Mouse (Mus musculus) liver, postnatal 0 days (tissue): ENCODE data around the gene Pigz. TPM values are rescaled to one million over a fixed set of nuclear protein-coding genes. Genes with fewer than 3 reads are reported as not detected.

Source experiments
- ATAC-seq: fragments of 200-750 bp; cut with Nextera tagmentation; 2 replicates; pipeline ENCODE4 v1.8.0; 2017; ENCODE audit warnings: mild to moderate bottlenecking, moderate library complexity
- DNase-seq: peaks from one replicate; pipeline ENCODE4 v3.0.0-alpha.2; 2016
- H3K27ac ChIP-seq: fragments of 300-500 bp; sonication (generic); 2 replicates; pipeline ENCODE4 v1.5.1; 2014; ENCODE audit warnings: antibody characterized with exemption, moderate library complexity, mild to moderate bottlenecking, low read depth
- H3K27me3 ChIP-seq: fragments of 300-500 bp; sonication (generic); 2 replicates; pipeline ENCODE4 v1.6.1; 2014; ENCODE audit warnings: low read length, control low read depth, mixed read lengths; ENCODE audit not compliant: insufficient read depth
- H3K36me3 ChIP-seq: fragments of 300-500 bp; sonication (generic); replicated peaks from 2 replicates; pipeline ENCODE4 v1.6.1; 2014; ENCODE audit warnings: mild to moderate bottlenecking, control low read depth, low read length, moderate library complexity, mixed read lengths; ENCODE audit not compliant: insufficient read depth
- H3K4me1 ChIP-seq: fragments of 300-500 bp; sonication (generic); 2 replicates; pipeline ENCODE4 v1.6.1; 2014; ENCODE audit warnings: antibody characterized with exemption, mild to moderate bottlenecking, control low read depth; ENCODE audit not compliant: insufficient read depth
- H3K4me2 ChIP-seq: fragments of 300-500 bp; sonication (generic); 2 replicates; pipeline ENCODE4 v1.6.1; 2014; ENCODE audit warnings: low read depth, mild to moderate bottlenecking, low read length, moderate library complexity, mixed read lengths
- H3K4me3 ChIP-seq: fragments of 300-500 bp; sonication (generic); 2 replicates; pipeline ENCODE4 v1.5.1; 2014; ENCODE audit warnings: low read depth, low read length
- H3K9ac ChIP-seq: fragments of 300-500 bp; sonication (generic); replicated peaks from 2 replicates; pipeline ENCODE4 v1.6.1; 2014; ENCODE audit warnings: mild to moderate bottlenecking, moderate library complexity
- H3K9me3 ChIP-seq: fragments of 300-500 bp; sonication (generic); 2 replicates; pipeline ENCODE4 v1.6.1; 2016; ENCODE audit warnings: mild to moderate bottlenecking, control low read depth, low read length, mixed read lengths
- CTCF ChIP-seq: sonication (generic); IDR thresholded peaks from 2 replicates; pipeline ENCODE4 v1.5.1; 2016; ENCODE audit warnings: antibody characterized with exemption, low read depth
- EP300 ChIP-seq: IDR thresholded peaks from 2 replicates; pipeline ENCODE4 v1.6.1; 2016; ENCODE audit warnings: antibody characterized with exemption, low read depth, mild to moderate bottlenecking
- WGBS: fragments of 180-500 bp; shearing (Covaris S2); extraction: QIAGEN DNeasy Blood & Tissue Kit; methylation state at CpG from one replicate; pipeline ENCODE4 v1.1.7; 2014; ENCODE audit not compliant: insufficient replicate concordance; 5-methylcytosine and 5-hydroxymethylcytosine counted together
- polyA plus RNA-seq: library from polyadenylated mRNA; unstranded; fragments of >200 nt; fragmentation: Nextera tagmentation; extraction: Ambion mirVana; gene quantifications from 2 replicates; pipeline ENCODE4 v1.2.1, GENCODE M21; 2015

Pigz gene
- polyA plus RNA-seq: 0.18 and 0.47 TPM in 2 replicates

DNA sequence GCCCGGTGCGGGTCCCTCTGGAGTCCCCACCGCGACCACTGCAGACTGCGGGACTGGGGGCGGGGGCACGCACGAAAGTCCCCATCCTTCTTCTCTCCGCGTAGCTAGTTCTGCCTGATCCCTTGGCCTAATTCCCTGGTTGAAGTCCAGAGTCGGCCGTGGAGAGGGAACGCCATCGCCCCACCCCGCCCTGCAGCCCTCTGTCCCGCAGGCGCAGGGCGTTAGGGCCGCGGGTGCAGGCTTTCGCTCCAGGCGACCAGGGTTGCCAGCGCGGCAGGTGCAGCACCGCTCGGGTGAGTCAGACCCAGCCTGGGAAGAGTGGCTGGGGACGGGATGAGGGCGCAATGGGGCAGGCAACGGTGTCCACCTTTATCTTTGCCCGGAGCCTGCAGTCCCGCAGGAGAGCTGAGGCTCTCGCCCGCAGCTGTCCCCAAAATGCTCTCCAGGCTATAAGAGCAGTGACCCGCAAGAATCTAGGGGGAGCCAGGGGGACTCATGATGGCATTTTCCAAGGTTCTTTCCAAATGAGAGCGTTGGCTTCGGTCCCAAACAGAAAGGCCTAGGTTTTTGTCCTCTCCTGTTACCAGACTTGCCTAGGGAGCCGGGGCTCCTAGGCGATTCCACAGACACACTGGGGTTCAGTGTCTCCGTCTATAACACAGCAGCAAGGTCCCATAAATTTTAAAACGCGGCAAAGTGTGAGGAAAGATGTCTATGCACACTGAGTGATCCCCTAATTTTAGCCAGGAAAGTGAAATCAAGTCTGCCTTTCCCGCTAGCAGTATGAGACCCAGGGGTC, at the start of gene Pigz:
Gene Pigz (plus strand): TSS at position 101 of the 799 bp plus-strand sequence.
- DNase-seq (peak; percentile 37), ATAC-seq (no peak)
- 0 out of 2 replicates have a peak within 1 kb of the TSS, but pooled peaks have one; percentile 11 for H3K27ac ChIP-seq
- no peaks in the 10 kb centered on the region for H3K9me3 ChIP-seq
- H3K9ac ChIP-seq: peak within 1 kb of the TSS; percentile 30
- H3K36me3 ChIP-seq: no peaks in the 10 kb centered on the region
- H3K27me3 ChIP-seq: peaks cover 29% of the 10 kb centered on the region
- WGBS: 9% methylated on average over 42 of the region's 42 CpGs
- H3K4me3 ChIP-seq: peak within 1 kb of the TSS; percentile 40
- H3K4me1 ChIP-seq: peaks cover 16% of the 10 kb centered on the region
- peak within 1 kb of the TSS; percentile 66 for H3K4me2 ChIP-seq
- TF ChIP-seq CTCF: no peak
- no peak for TF ChIP-seq EP300

DNA sequence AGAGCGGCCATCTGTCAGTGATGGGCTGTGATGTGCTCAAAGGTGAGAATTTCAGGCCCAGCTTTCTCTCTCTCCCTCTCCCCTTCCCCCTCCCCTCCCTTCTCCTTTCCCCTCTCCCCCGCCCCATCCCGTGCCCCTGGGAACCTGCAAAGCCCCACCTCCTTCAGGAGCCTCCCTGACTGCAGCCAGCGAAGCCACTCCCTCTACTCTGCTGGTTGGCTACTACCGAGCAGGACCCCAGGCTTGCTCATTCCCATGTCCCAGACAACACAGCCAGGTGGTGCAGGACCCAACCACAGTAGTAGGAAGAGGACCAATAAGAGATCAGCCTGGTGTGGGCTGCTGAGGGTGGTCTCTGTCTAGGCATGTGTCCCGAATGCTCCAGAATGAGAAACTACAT, 49.7 kb upstream of the Pigz start:
- no peak for ATAC-seq
- peaks cover 3% of the 10 kb centered on the region; the same call in 1 of the 2 replicates for H3K4me1 ChIP-seq
- WGBS: 26% methylated on average over 6 of the region's 6 CpGs
- H3K27ac ChIP-seq: no peak overlapping the region
- H3K9ac ChIP-seq: no peak overlapping the region
- H3K4me2 ChIP-seq: 0 out of 2 replicates have a peak overlapping the region, but pooled peaks have one; percentile 13
- H3K36me3 ChIP-seq: no peaks in the 10 kb centered on the region
- TF ChIP-seq EP300: no peak
- no peak for TF ChIP-seq CTCF
- no peak overlapping the region for H3K4me3 ChIP-seq
- no peaks in the 10 kb centered on the region for H3K27me3 ChIP-seq
- H3K9me3 ChIP-seq: no peaks in the 10 kb centered on the region
- no peak for DNase-seq

DNA sequence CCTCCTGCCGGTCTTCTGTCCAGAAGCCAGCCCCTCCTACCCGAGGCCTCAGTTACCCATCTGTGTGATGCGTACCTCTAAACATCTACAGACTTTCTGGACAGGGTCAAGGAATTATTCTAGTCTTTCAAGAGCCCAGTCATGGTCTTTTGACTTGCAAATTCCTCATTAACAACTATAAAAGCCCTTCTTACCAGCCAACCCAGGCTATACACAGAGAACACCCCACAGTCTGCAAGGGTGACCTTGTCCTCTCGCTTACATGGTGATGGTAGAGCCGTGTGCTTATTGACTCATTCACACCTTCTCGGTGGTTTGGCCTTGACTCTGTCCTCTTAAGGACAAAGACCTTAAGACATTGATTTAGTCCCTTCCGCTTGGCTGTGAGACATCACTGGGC, 42.7 kb upstream of the Pigz start:
- ATAC-seq: no peak
- WGBS: 68% methylated on average over 7 of the region's 7 CpGs
- no peaks in the 10 kb centered on the region for H3K9me3 ChIP-seq
- no peaks in the 10 kb centered on the region for H3K27me3 ChIP-seq
- no peak for TF ChIP-seq CTCF
- TF ChIP-seq EP300: no peak
- no peaks in the 10 kb centered on the region for H3K36me3 ChIP-seq
- H3K4me1 ChIP-seq: no peaks in the 10 kb centered on the region
- H3K4me3 ChIP-seq: no peak overlapping the region
- no peak overlapping the region for H3K4me2 ChIP-seq
- no peak overlapping the region for H3K9ac ChIP-seq
- no peak for DNase-seq
- no peak overlapping the region for H3K27ac ChIP-seq

DNA sequence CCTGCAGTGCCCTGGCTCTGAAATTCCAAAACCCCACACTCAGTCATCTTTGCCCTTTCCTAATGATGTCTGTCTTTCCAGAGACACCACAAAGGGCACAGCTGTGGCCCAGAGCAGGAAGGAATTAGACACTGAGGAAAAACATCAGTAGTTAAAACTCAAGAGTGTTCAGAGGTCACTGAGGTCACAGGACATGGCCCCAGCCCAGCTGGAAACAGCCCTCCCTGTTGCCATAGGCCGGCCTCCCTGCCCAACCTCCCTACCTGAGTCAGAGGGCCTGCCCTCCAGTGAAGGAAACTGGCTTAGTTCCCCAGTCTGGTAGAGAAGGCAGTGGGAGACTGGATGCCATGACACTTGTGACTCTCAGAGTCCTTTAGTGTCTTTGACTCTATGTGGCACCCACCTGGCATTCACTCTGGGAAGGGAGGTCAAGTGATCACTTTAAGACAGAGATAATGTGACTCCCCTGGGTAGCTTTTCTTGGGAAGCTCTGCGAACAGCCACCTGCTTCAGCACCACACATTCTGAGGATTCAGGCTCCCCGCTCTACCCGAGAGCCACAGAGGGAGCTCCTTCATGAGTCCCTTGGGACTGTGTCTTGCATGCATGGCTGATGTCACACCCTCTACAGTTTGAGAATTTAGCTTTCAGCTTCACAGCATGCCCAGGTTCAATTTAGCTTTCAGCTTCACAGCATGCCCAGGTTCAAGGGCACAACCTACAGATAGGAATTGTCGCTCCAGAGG, 40.1 kb upstream of the Pigz start:
- no peak for DNase-seq
- H3K36me3 ChIP-seq: no peaks in the 10 kb centered on the region
- no peaks in the 10 kb centered on the region for H3K27me3 ChIP-seq
- 65% methylated on average over 5 of the region's 5 CpGs for WGBS
- ATAC-seq: no peak
- no peak overlapping the region for H3K27ac ChIP-seq
- H3K9ac ChIP-seq: no peak overlapping the region
- no peak overlapping the region for H3K4me2 ChIP-seq
- H3K4me3 ChIP-seq: no peak overlapping the region
- H3K4me1 ChIP-seq: no peaks in the 10 kb centered on the region
- H3K9me3 ChIP-seq: no peaks in the 10 kb centered on the region
- no peak for TF ChIP-seq CTCF
- TF ChIP-seq EP300: no peak

DNA sequence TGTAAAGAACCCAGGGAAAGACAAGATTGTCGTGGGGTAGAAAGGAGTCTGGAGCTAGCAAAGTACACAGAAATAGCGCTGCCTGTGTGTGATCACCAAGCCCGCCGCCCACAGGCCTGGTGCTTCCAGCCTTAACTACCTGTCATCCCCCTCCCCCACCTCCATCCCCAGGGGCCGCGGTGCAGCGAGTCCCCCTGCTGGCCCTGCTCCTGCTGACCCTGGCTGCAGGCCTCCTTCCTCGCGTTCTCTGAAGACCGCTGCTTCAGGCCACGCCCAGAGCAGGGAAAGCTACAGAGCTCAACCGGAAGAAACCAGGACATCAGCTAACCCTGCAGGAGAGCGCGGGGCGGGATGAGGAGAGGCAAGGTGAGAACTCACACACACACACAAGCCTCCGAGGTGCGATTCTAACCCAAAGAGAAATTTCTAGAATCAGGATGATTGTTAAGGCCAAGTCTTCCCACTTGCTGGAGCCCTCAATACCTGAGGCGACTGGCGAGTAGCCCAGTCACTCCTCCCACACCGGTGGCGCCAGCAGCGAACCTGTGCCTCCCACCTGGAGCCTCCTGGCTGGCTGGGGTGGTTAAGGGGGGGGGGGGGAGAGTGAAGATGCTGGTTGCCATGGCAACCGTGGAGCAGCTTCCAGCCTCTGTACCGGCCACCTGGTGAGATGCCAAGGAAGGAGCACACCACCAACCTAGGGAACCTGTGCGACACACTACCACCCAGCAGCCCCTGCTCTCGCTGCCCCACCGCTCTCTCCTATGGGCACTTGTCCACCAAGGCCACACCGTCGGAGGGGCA, 36.5 kb upstream of the Pigz start:
- H3K36me3 ChIP-seq: no peaks in the 10 kb centered on the region
- H3K9me3 ChIP-seq: no peaks in the 10 kb centered on the region
- DNase-seq (no peak), ATAC-seq (no peak)
- H3K4me2 ChIP-seq: peak overlapping the region; percentile 52
- H3K9ac ChIP-seq: no peak overlapping the region
- TF ChIP-seq CTCF (peak; percentile 21), EP300 (no peak)
- WGBS: 18% methylated on average over 29 of the region's 29 CpGs
- no peak overlapping the region for H3K27ac ChIP-seq
- no peaks in the 10 kb centered on the region for H3K27me3 ChIP-seq
- H3K4me3 ChIP-seq: no peak overlapping the region
- H3K4me1 ChIP-seq: no peaks in the 10 kb centered on the region
